Mouse (Mus musculus) yolk sac, embryonic 10.5 days (tissue): Measurements from ENCODE around the gene AL607142.1.

Experiments
- DNase-seq: peaks from one replicate; pipeline ENCODE4 v3.0.0-alpha.2; 2017; ENCODE audit warnings: low spot score

Gene AL607142.1

DNA sequence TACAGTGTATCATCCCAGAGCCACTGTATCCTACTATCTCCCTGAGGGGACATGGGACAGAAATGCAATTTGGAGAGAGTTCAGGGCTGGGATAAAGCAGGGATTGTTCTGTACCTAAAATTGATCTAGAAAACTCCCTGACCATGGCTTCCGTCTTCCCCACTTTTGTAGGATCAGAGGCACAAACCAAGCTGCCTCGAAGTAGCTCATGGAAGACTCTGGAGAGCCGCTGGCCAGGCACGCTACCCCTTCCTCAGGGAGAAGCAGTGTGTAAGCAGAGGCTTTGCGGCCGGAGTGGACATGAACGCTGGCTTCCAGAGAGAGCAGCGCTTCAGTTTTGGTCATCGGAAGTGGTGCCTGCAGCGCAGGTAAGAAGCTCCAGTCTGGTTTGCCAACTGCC lies at the start of gene AL607142.1:
Gene AL607142.1 (plus strand): TSS at position 301 of the 400 bp plus-strand sequence.
- DNase-seq = no peak

DNA sequence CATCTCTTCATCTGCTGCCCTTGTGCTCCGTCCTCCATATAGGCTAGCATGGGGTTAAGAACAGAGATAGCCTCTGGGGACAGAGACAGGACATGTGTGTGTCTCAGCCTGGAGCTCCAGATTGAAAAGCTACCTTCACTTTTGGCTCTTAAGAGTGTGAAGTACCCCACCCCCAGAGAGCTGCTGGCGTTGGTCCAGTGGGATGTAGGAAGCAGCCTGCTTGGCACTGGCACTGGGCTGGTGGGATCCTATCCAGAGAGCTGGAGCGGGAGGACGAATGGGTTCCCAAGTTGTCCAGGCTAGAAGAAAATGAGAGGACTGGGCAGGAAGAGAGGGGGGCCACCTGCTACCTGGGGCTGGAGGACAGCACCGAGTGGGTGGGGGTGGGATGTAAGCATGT lies 46.4 kb upstream of the AL607142.1 start:
- DNase-seq = no peak

- DNase-seq = no peak
Measured at GRCm38 (mm10) chr4:120022392-120022791, 42.4 kb upstream of the AL607142.1 start.

- no peak for DNase-seq
Measured at GRCm38 (mm10) chr4:120023221-120023840, 41.5 kb upstream of the AL607142.1 start.

GRCm38 (mm10) chr4:120024071-120024470 lies 40.7 kb upstream of the AL607142.1 start:
- DNase-seq = peak; percentile 43

- DNase-seq = no peak
Measured at GRCm38 (mm10) chr4:120027671-120028070, 37.1 kb upstream of the AL607142.1 start.

DNA sequence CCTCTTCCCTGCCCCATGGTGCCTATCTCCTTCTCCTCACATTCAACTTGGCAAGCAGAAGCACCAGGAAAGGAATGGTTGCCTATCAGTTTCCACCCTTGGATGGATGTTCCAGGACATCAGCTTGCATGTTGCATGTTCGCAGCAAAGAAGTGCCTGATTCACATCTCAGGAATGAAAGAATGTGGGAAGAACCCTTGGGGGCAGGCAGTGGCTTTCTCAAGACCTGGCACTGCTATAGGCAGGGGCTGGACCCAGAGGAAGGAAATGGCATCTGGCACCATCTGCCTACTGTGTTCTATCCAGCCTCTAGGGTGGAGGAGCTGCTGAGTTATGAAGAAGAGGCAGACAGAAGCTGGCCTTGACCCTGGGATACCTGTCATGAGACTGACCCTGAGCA lies 34.9 kb upstream of the AL607142.1 start:
- no peak for DNase-seq

GRCm38 (mm10) chr4:120032320-120032983 lies 32.3 kb upstream of the AL607142.1 start:
- peak; percentile 40 for DNase-seq

GRCm38 (mm10) chr4:120032984-120033355 lies 31.8 kb upstream of the AL607142.1 start:
- no peak for DNase-seq

DNA sequence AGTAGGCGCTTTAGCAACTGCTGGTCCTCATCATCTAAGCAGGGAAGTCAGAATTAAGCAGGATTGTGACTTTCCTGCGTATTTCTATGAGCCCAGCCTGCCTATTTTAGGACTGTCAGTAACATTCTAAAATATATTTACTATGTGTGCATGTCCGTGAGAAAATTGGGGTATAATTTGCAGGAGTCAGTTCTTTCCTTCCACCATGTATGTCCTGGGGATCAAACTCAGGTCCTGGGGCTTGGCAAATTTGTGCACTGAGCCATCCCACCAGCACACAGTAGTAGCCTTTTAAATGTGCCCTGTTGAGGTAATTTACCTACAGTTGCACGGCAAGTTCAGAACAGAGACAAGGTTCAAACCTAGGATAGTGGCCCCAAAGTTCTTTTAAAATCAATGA lies 28.5 kb upstream of the AL607142.1 start:
- no peak for DNase-seq

DNA sequence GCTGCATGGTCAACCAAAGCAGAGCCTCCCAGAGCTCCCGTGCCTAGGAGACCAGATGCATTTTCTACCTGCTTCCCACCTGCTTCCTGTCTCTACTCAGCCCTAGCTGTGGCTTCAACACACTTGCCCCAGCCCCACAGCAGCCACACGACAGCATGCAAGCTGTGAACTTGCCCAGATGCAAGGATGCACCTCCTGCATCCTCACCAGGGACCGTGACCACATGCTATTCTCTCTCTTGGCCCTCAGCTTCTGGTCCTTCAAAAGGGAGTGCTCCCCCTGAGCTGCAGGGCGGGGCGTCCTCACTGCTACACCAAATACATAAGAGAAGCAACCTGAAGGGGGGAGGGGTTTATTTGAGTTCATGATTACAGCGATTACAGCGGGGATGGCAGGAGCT lies 27.8 kb upstream of the AL607142.1 start:
- no peak for DNase-seq

DNA sequence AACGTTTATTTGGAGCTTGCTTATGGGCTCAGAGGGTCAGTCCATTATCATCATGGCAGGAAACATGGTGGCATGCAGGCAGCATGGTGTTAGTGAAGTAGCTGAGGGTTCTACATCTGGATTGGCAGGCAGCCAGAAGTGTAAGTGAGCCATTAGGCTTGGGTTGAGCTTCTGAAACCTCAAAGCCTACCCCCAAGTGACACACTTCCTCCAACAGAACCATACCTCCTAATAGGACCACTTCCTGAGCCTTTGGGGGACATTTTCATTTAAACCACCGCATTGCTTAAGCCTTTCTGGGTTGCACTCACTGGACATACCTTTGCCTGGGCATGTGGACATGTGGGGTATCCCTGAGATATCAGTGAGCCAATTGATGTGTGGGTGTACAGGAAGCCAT lies 23.3 kb upstream of the AL607142.1 start:
- no peak for DNase-seq

DNA sequence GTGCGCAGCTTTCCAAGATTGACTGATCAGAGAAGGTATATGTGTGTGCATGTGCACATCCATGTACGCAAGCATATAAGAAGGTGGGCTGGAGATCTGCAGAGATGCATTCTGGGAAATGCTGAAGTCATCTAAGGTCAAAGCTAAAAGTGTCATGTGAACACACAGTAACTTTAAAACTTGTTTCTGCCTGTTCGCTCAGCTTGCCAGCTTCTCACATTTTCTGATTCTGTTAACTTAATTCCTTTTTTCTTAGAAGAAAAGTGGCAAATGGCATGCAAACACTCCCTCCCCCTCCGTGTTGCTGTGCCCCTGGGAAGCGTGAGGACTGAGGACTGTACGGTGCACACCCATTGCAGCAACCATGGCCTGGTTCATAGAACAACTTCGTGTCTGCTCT lies 22.3 kb upstream of the AL607142.1 start:
- DNase-seq = no peak

GRCm38 (mm10) chr4:120044612-120045011 lies 20.2 kb upstream of the AL607142.1 start:
- DNase-seq = no peak

DNA sequence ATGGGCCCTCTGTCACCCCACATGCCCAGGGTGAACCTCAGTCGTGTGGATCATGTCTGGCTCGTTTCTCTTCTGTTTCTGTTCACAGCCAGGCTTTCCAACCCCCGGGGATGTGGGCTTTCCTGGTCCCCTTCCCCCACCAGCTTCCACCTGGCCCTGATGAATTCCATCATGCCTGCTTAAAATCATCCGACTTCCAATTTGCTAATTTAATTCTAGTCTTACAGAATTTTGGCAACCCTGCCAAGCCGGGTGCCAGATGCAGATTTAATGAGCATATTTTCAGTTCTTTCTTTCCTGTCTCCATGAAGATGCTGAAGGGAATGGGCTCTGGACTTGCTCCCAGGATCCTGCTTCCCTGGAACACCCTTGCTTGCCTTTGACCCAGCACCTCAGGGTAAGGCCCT lies 19.7 kb upstream of the AL607142.1 start:
- DNase-seq = no peak

- no peak for DNase-seq
Measured at GRCm38 (mm10) chr4:120045871-120046270, 18.9 kb upstream of the AL607142.1 start.

DNA sequence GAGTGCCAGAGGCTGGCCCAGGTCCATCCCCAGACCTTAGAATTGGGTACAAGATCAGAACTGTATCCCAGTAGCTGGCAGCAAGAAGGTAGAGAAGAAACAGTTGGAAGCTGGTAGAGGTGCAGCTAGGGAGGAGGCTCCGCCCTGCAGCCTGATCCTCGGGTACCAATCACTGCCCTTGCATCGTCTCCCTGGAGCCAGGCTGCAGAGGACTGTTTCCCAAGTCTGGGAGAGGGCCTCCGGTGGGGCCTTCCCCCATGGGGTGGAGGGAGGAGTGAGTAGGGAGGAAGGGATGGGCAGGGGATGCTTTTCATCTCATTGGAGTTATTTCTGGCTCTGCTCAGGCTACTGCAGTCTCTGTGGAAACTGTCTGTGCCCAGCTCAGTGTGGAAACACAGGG lies 17.7 kb upstream of the AL607142.1 start:
- no peak for DNase-seq

DNA sequence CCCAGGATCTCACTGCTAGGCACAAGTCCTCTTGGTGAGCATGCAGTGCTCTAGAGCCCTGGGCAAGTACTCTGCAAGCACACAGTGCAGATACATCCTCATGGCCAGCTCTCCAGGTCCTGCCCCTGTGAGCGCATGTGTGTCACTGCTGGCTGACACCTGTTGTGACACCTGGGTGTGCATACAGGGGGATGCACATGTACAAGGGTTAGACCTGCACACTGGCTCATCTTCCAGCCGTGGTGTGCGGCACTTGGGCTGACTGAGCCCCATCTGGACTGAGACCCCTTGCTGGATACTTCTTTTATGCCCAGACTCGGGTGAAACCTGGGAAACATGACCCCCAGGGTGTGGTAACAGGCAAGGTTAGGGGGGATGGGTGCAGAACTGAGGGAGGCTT lies 16.5 kb upstream of the AL607142.1 start:
- DNase-seq = no peak

- no peak for DNase-seq
Measured at GRCm38 (mm10) chr4:120049857-120050256, 14.9 kb upstream of the AL607142.1 start.

- no peak for DNase-seq
Measured at GRCm38 (mm10) chr4:120052481-120052880, 12.3 kb upstream of the AL607142.1 start.

GRCm38 (mm10) chr4:120053026-120054005 lies 11.5 kb upstream of the AL607142.1 start:
- DNase-seq = no peak

DNA sequence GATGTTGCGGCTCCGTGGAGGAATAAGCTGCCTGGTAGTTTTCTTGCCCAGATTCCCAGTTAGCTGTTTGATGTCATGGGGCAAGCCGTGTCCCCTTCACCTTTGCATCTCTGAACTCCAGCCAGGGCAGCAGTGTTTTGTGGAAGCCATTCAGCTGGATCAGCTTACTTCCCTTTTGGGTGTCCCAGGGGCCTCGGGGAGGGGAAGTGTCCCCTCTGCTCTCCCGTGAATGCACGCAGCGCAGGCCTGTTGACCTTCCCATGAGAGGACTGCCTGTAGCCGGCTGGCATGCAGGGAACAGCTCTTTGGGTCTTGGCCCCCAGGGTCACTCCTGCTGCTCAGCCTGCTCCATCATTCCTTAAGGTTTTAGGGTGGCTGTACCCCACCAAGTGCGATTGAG lies 10.7 kb upstream of the AL607142.1 start:
- no peak for DNase-seq

DNA sequence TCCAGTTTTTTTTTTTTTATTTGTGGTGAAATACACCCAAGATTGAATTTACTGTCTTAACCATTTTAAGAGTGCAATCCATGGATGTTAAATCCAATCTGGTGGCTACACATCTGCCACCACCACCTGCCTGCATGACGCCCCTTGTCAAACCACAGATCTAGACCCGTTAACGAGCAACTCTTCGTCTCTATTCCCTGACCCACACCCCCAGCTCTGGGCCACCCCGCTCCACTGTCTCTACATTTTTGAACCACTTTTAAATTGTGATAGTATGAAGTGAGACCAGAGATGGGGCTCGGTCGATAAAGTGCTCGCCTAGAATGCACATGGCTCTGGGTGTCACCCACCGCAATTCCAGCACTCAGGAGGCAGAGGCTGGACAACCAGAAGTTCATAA lies 8.3 kb upstream of the AL607142.1 start:
- DNase-seq = no peak
